In the genomic region with DNA sequence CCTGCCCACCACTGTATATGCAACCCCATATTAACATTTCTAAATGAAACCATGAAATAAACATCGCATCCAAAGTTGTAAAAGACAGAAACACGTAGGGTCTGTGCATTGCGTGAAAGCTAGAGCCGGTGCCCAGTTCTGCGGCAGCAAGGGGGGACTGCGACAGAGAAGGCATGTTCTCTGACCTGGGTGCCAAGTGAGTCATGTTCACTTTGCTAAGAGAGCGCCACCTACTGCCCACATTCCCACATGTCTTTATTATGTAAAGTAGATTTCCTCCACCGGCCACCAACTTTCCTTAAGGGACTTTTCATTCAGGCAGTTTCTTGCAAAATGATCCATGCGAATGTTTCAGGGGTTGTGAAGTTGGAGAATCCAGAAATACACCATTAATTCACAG, we compare ENCODE assay signal across 8 mouse cellular contexts. TPM values are rescaled to one million over a fixed set of nuclear protein-coding genes. Genes with fewer than 3 reads are reported as not detected.
DNase-seq lines count a peak whose midpoint lies in the region; ATAC-seq and TF ChIP-seq lines count a peak whose summit lies in the region.

No protein-coding gene starts in this region.

- H3K9ac ChIP-seq in MEL (ENCODE audit: control insufficient read depth, low read depth, low read length, poor library complexity, severe bottlenecking) = no peak overlapping the region
- no peak overlapping the region for H3K9ac ChIP-seq in forebrain, embryonic 14.5 days (ENCODE audit: low read length)

- H3K79me2 ChIP-seq in MEL (ENCODE audit: control insufficient read depth, insufficient read depth, low read length, poor library complexity) = no peaks in the 10 kb centered on the region

- no peaks in the 10 kb centered on the region for H3K9me3 ChIP-seq in MEL (replicated peaks; ENCODE audit: insufficient read depth, low read length)
- H3K9me3 ChIP-seq in forebrain, embryonic 14.5 days (replicated peaks; ENCODE audit: control insufficient read depth, low read length) = no peaks in the 10 kb centered on the region

- peak; percentile 33; the same call in 1 of the 2 replicates for ATAC-seq in forebrain, embryonic 14.5 days

- 9% methylated on average over 9 of the region's 9 CpGs for WGBS in forebrain, embryonic 14.5 days

- intact Hi-C loops in heart, postnatal 10 days (cut with DNase I) = loop anchor here (5.0 kb wide), 1 partner anchor 441 kb away; a partner anchor contains a TSS

- H3K27ac ChIP-seq in MEL (ENCODE audit: control insufficient read depth, low read depth, low read length) = no peak overlapping the region
- H3K27ac ChIP-seq in forebrain, embryonic 14.5 days (ENCODE audit: low read depth, low read length) = no peak overlapping the region

- no peak; a peak in 1 of 6 replicates for TF ChIP-seq CTCF in MEL (IDR thresholded peaks at IDR 0.05 in 2 of 3, conservative IDR thresholded peaks at IDR 0.05 in 1 of 3; ENCODE audit: control insufficient read depth in 1 of 3, insufficient read depth in 1 of 3, low read depth in 2 of 3, low read length in 3 of 3, poor library complexity in 1 of 3, severe bottlenecking in 1 of 3)

- H3K4me1 ChIP-seq in MEL (ENCODE audit: control insufficient read depth in 1 of 2, insufficient read depth in 2 of 2, low read length in 2 of 2) = no peaks in the 10 kb centered on the region
- H3K4me1 ChIP-seq in forebrain, embryonic 14.5 days (ENCODE audit: control insufficient read depth, insufficient read depth, low read length) = no peaks in the 10 kb centered on the region

- no peak overlapping the region for H3K4me2 ChIP-seq in forebrain, embryonic 14.5 days (ENCODE audit: low read length)

- no peak for TF ChIP-seq POLR2A in MEL (IDR thresholded peaks at IDR 0.05; ENCODE audit: control insufficient read depth in 1 of 2, insufficient read depth in 1 of 2, low read depth in 1 of 2, low read length in 2 of 2, poor library complexity in 1 of 2)

- H3K4me3 ChIP-seq in MEL (ENCODE audit: control insufficient read depth in 1 of 2, insufficient read depth in 1 of 2, low read depth in 2 of 2, low read length in 2 of 2) = no peak overlapping the region
- H3K4me3 ChIP-seq in forebrain, embryonic 14.5 days (ENCODE audit: low read depth, low read length) = no peak overlapping the region

- no peak for TF ChIP-seq EP300 in MEL (IDR thresholded peaks at IDR 0.05; ENCODE audit: low read depth in 1 of 2, low read length in 2 of 2)

- H3K27me3 ChIP-seq in MEL (ENCODE audit: control insufficient read depth in 1 of 2, insufficient read depth in 2 of 2, low read length in 2 of 2) = no peaks in the 10 kb centered on the region
- no peaks in the 10 kb centered on the region for H3K27me3 ChIP-seq in forebrain, embryonic 14.5 days (replicated peaks; ENCODE audit: control insufficient read depth, insufficient read depth, low read length)

- peak; percentile 2 for DNase-seq in MEL (ENCODE audit: low read depth, low spot score)
- peak; percentile 56 for DNase-seq in c-Kit-positive CD71-positive TER-119-positive erythroid progenitor cells, embryonic 14.5 days (ENCODE audit: low spot score)
- peak; percentile 85 for DNase-seq in forebrain, embryonic 14.5 days (ENCODE audit: low spot score)
- DNase-seq in heart, postnatal 10 days = peak; percentile 84 to 91
- DNase-seq in layer of hippocampus, adult 9-10 months (ENCODE audit: low spot score) = peak; percentile 56
- peak; percentile 94 for DNase-seq in lung, postnatal 36 days
- DNase-seq in right cerebral cortex, postnatal 25 days = peak; percentile 47
- peak; percentile 42 to 84 for DNase-seq in urinary bladder, postnatal 4 days (ENCODE audit: low spot score in 2 of 2)

- no peak for TF ChIP-seq RAD21 in MEL (IDR thresholded peaks at IDR 0.05; ENCODE audit: low read depth, low read length)

- H3K36me3 ChIP-seq in MEL (ENCODE audit: control insufficient read depth in 1 of 2, insufficient read depth in 2 of 2, low read length in 2 of 2) = no peaks in the 10 kb centered on the region
- no peaks in the 10 kb centered on the region for H3K36me3 ChIP-seq in forebrain, embryonic 14.5 days (ENCODE audit: control insufficient read depth, insufficient read depth, low read length)

TF ChIP-seq in MEL, 35 proteins besides CTCF, POLR2A, EP300 and RAD21:
- no peak for TF ChIP-seq CHD2 (IDR thresholded peaks at IDR 0.05; ENCODE audit: low read length)
- no peak for TF ChIP-seq UBTF (IDR thresholded peaks at IDR 0.05; ENCODE audit: borderline replicate concordance, insufficient read depth, low read depth, low read length)
- no peak for TF ChIP-seq HCFC1 (IDR thresholded peaks at IDR 0.05; ENCODE audit: low read depth, low read length)
- no peak for TF ChIP-seq ZKSCAN1 (IDR thresholded peaks at IDR 0.05; ENCODE audit: low read depth, low read length)
- TF ChIP-seq MAX (IDR thresholded peaks at IDR 0.05; ENCODE audit: low read length) = no peak
- no peak for TF ChIP-seq TAL1 (IDR thresholded peaks at IDR 0.05; ENCODE audit: low read length)
- no peak for TF ChIP-seq JUND (IDR thresholded peaks at IDR 0.05; ENCODE audit: low read depth, low read length)
- no peak for TF ChIP-seq GATA1 (IDR thresholded peaks at IDR 0.05; ENCODE audit: low read depth, low read length)
- TF ChIP-seq SIN3A (IDR thresholded peaks at IDR 0.05; ENCODE audit: low read length) = no peak
- TF ChIP-seq USF1 (IDR thresholded peaks at IDR 0.05; ENCODE audit: low read depth, low read length) = no peak
- TF ChIP-seq NRF1 (IDR thresholded peaks at IDR 0.05; ENCODE audit: insufficient read depth, low read depth, low read length, poor library complexity, severe bottlenecking) = no peak
- TF ChIP-seq MYC (IDR thresholded peaks at IDR 0.05; ENCODE audit: low read depth, low read length) = no peak
- TF ChIP-seq NELFE (IDR thresholded peaks at IDR 0.05; ENCODE audit: low read depth, low read length) = no peak
- TF ChIP-seq ZNF384 (IDR thresholded peaks at IDR 0.05; ENCODE audit: low read depth, low read length) = no peak
- TF ChIP-seq TBP (IDR thresholded peaks at IDR 0.05; ENCODE audit: low read depth, low read length) = no peak
- TF ChIP-seq E2F4 (IDR thresholded peaks at IDR 0.05; ENCODE audit: borderline replicate concordance, low read depth, low read length) = no peak
- TF ChIP-seq SMC3 (IDR thresholded peaks at IDR 0.05; ENCODE audit: low read depth, low read length) = no peak
- TF ChIP-seq TCF12 (IDR thresholded peaks at IDR 0.05; ENCODE audit: low read depth, low read length) = no peak
- TF ChIP-seq BHLHE40 (IDR thresholded peaks at IDR 0.05; ENCODE audit: borderline replicate concordance, low read depth, low read length) = no peak
- no peak for TF ChIP-seq MAFK (IDR thresholded peaks at IDR 0.05; ENCODE audit: borderline replicate concordance, low read depth, low read length)

RNA-seq across cellular contexts. Expression of a gene that starts 44.0 kb away (rescaled TPM):
- total RNA-seq in MEL (2012; rRNA removed) = not detected in 2 replicates
- not detected for polyA plus RNA-seq in MEL (2012; ENCODE audit: insufficient read depth in 1 of 2, insufficient read length in 2 of 2, low read depth in 1 of 2, low replicate concordance in 2 of 2, missing spikeins in 1 of 2)
- polyA plus RNA-seq in forebrain, embryonic 14.5 days (2014; fragmentation: Nextera tagmentation; extraction: Ambion mirVana) = not detected in 2 replicates
- total RNA-seq in heart, postnatal 10 days (2021) = not detected

Comparison
In these comparisons a context has a peak if more than half of its experiments do, and no peak if none do; other contexts are left out.
1. DNase-seq: peak in every context shown above with its lines; median percentile 94 in lung, postnatal 36 days; 88 in heart, postnatal 10 days; 85 in forebrain, embryonic 14.5 days; 63 in urinary bladder, postnatal 4 days; 56 in c-Kit-positive CD71-positive TER-119-positive erythroid progenitor cells, embryonic 14.5 days; 56 in layer of hippocampus, adult 9-10 months; 47 in right cerebral cortex, postnatal 25 days; 2 in MEL.